Mouse (Mus musculus): ENCODE measurements around the gene Ndel1. TPM values are rescaled to one million over a fixed set of nuclear protein-coding genes. Genes with fewer than 3 reads are reported as not detected.

The Ndel1 gene
- polyA plus RNA-seq, 1 experiment from 2014 or later, result 70.6 TPM

- peak overlapping the region; percentile 7; the same call in 1 of the 2 replicates for H3K9ac ChIP-seq (ENCODE audit: low read depth, low read length)
- no peak overlapping the region for H3K27ac ChIP-seq (ENCODE audit: low read depth, low read length)
- no peak overlapping the region for H3K4me3 ChIP-seq (ENCODE audit: low read length)
- H3K4me2 ChIP-seq (replicated peaks; ENCODE audit: low read depth, low read length), result no peak overlapping the region
- WGBS, result 86% methylated on average over 6 of the region's 6 CpGs
- H3K36me3 ChIP-seq (ENCODE audit: control insufficient read depth, insufficient read depth, low read length), result peaks cover 13% of the 10 kb centered on the region
- no peak for ATAC-seq (ENCODE audit: low FRiP score, low TSS enrichment)
- peaks cover 5% of the 10 kb centered on the region; the same call in 1 of the 2 replicates for H3K4me1 ChIP-seq (ENCODE audit: control insufficient read depth, insufficient read depth, low read length)
- no peaks in the 10 kb centered on the region for H3K9me3 ChIP-seq (ENCODE audit: control insufficient read depth, low read length)
- no peaks in the 10 kb centered on the region for H3K27me3 ChIP-seq (ENCODE audit: control insufficient read depth, insufficient read depth, low read length)
Observed at GRCm38 (mm10) chr11:68898790-68899189, 27.1 kb upstream of the Ndel1 start.

GRCm38 (mm10) chr11:68897838-68898237 lies 26.2 kb upstream of the Ndel1 start:
- Histone ChIP-seq H3K4me2 (replicated peaks; ENCODE audit: low read depth, low read length) (no peak overlapping the region), H3K27ac (ENCODE audit: low read depth, low read length) (no peak overlapping the region), H3K4me3 (ENCODE audit: low read length) (no peak overlapping the region), H3K9me3 (ENCODE audit: control insufficient read depth, low read length) (no peaks in the 10 kb centered on the region), H3K36me3 (ENCODE audit: control insufficient read depth, insufficient read depth, low read length) (peaks cover 3% of the 10 kb centered on the region), H3K4me1 (ENCODE audit: control insufficient read depth, insufficient read depth, low read length) (no peaks in the 10 kb centered on the region; the same call in 1 of the 2 replicates), H3K9ac (ENCODE audit: low read depth, low read length) (no peak overlapping the region), H3K27me3 (ENCODE audit: control insufficient read depth, insufficient read depth, low read length) (no peaks in the 10 kb centered on the region)
- WGBS, result 69% methylated on average over 6 of the region's 6 CpGs
- ATAC-seq (ENCODE audit: low FRiP score, low TSS enrichment), result no peak

- no peak overlapping the region for H3K9ac ChIP-seq (ENCODE audit: low read depth, low read length)
- H3K4me3 ChIP-seq (ENCODE audit: low read length), result no peak overlapping the region
- no peak overlapping the region for H3K4me2 ChIP-seq (replicated peaks; ENCODE audit: low read depth, low read length)
- 51% methylated on average over 4 of the region's 4 CpGs for WGBS
- H3K4me1 ChIP-seq (ENCODE audit: control insufficient read depth, insufficient read depth, low read length), result no peaks in the 10 kb centered on the region
- no peaks in the 10 kb centered on the region for H3K9me3 ChIP-seq (ENCODE audit: control insufficient read depth, low read length)
- no peak overlapping the region for H3K27ac ChIP-seq (ENCODE audit: low read depth, low read length)
- ATAC-seq (ENCODE audit: low FRiP score, low TSS enrichment), result no peak
- H3K27me3 ChIP-seq (ENCODE audit: control insufficient read depth, insufficient read depth, low read length), result no peaks in the 10 kb centered on the region
- no peaks in the 10 kb centered on the region for H3K36me3 ChIP-seq (ENCODE audit: control insufficient read depth, insufficient read depth, low read length)
Observed at GRCm38 (mm10) chr11:68897120-68897519, 25.5 kb upstream of the Ndel1 start.

GRCm38 (mm10) chr11:68896247-68896646 lies 24.6 kb upstream of the Ndel1 start:
- Histone ChIP-seq H3K9ac (ENCODE audit: low read depth, low read length) (no peak overlapping the region), H3K27me3 (ENCODE audit: control insufficient read depth, insufficient read depth, low read length) (no peaks in the 10 kb centered on the region), H3K4me2 (replicated peaks; ENCODE audit: low read depth, low read length) (no peak overlapping the region), H3K9me3 (ENCODE audit: control insufficient read depth, low read length) (no peaks in the 10 kb centered on the region), H3K36me3 (ENCODE audit: control insufficient read depth, insufficient read depth, low read length) (no peaks in the 10 kb centered on the region), H3K27ac (ENCODE audit: low read depth, low read length) (no peak overlapping the region), H3K4me1 (ENCODE audit: control insufficient read depth, insufficient read depth, low read length) (no peaks in the 10 kb centered on the region), H3K4me3 (ENCODE audit: low read length) (no peak overlapping the region)
- no peak for ATAC-seq (ENCODE audit: low FRiP score, low TSS enrichment)
- 95% methylated on average over 5 of the region's 5 CpGs for WGBS

GRCm38 (mm10) chr11:68893911-68894464 lies 22.3 kb upstream of the Ndel1 start:
- Histone ChIP-seq H3K27me3 (ENCODE audit: control insufficient read depth, insufficient read depth, low read length) (no peaks in the 10 kb centered on the region), H3K4me1 (ENCODE audit: control insufficient read depth, insufficient read depth, low read length) (no peaks in the 10 kb centered on the region), H3K27ac (ENCODE audit: low read depth, low read length) (no peak overlapping the region), H3K36me3 (ENCODE audit: control insufficient read depth, insufficient read depth, low read length) (no peaks in the 10 kb centered on the region), H3K9me3 (ENCODE audit: control insufficient read depth, low read length) (no peaks in the 10 kb centered on the region), H3K4me2 (replicated peaks; ENCODE audit: low read depth, low read length) (no peak overlapping the region), H3K9ac (ENCODE audit: low read depth, low read length) (no peak overlapping the region), H3K4me3 (ENCODE audit: low read length) (no peak overlapping the region)
- no peak for ATAC-seq (ENCODE audit: low FRiP score, low TSS enrichment)
- WGBS, result 68% methylated on average over 12 of the region's 12 CpGs

GRCm38 (mm10) chr11:68892233-68892832 lies 20.7 kb upstream of the Ndel1 start:
- 72% methylated on average over 13 of the region's 15 CpGs for whole genome bisulfite sequencing
- Histone ChIP-seq H3K27me3 (ENCODE audit: control insufficient read depth, insufficient read depth, low read length) (no peaks in the 10 kb centered on the region), H3K9me3 (ENCODE audit: control insufficient read depth, low read length) (no peaks in the 10 kb centered on the region), H3K4me2 (replicated peaks; ENCODE audit: low read depth, low read length) (no peak overlapping the region), H3K36me3 (ENCODE audit: control insufficient read depth, insufficient read depth, low read length) (no peaks in the 10 kb centered on the region), H3K27ac (ENCODE audit: low read depth, low read length) (no peak overlapping the region), H3K4me1 (ENCODE audit: control insufficient read depth, insufficient read depth, low read length) (no peaks in the 10 kb centered on the region), H3K4me3 (ENCODE audit: low read length) (no peak overlapping the region), H3K9ac (ENCODE audit: low read depth, low read length) (peak overlapping the region; percentile 23; the same call in 1 of the 2 replicates)
- no peak for ATAC-seq (ENCODE audit: low FRiP score, low TSS enrichment)

- H3K4me3 ChIP-seq (ENCODE audit: low read length), result no peak overlapping the region
- 81% methylated on average over 5 of the region's 5 CpGs for WGBS
- no peaks in the 10 kb centered on the region for H3K9me3 ChIP-seq (ENCODE audit: control insufficient read depth, low read length)
- H3K27me3 ChIP-seq (ENCODE audit: control insufficient read depth, insufficient read depth, low read length), result no peaks in the 10 kb centered on the region
- H3K27ac ChIP-seq (ENCODE audit: low read depth, low read length), result no peak overlapping the region
- H3K4me1 ChIP-seq (ENCODE audit: control insufficient read depth, insufficient read depth, low read length), result no peaks in the 10 kb centered on the region
- no peak overlapping the region for H3K9ac ChIP-seq (ENCODE audit: low read depth, low read length)
- H3K4me2 ChIP-seq (replicated peaks; ENCODE audit: low read depth, low read length), result no peak overlapping the region
- ATAC-seq (ENCODE audit: low FRiP score, low TSS enrichment), result no peak
- H3K36me3 ChIP-seq (ENCODE audit: control insufficient read depth, insufficient read depth, low read length), result no peaks in the 10 kb centered on the region
Observed at GRCm38 (mm10) chr11:68891823-68892222, 20.2 kb upstream of the Ndel1 start.

GRCm38 (mm10) chr11:68890625-68891024 lies 19.0 kb upstream of the Ndel1 start:
- no peak overlapping the region for H3K27ac ChIP-seq (ENCODE audit: low read depth, low read length)
- WGBS, result 41% methylated on average over 2 of the region's 2 CpGs
- H3K4me1 ChIP-seq (ENCODE audit: control insufficient read depth, insufficient read depth, low read length), result no peaks in the 10 kb centered on the region
- no peak overlapping the region for H3K4me2 ChIP-seq (replicated peaks; ENCODE audit: low read depth, low read length)
- ATAC-seq (ENCODE audit: low FRiP score, low TSS enrichment), result no peak
- no peaks in the 10 kb centered on the region for H3K9me3 ChIP-seq (ENCODE audit: control insufficient read depth, low read length)
- no peak overlapping the region for H3K4me3 ChIP-seq (ENCODE audit: low read length)
- H3K27me3 ChIP-seq (ENCODE audit: control insufficient read depth, insufficient read depth, low read length), result no peaks in the 10 kb centered on the region
- no peak overlapping the region for H3K9ac ChIP-seq (ENCODE audit: low read depth, low read length)
- no peaks in the 10 kb centered on the region for H3K36me3 ChIP-seq (ENCODE audit: control insufficient read depth, insufficient read depth, low read length)

- 63% methylated on average over 2 of the region's 2 CpGs for WGBS
- no peaks in the 10 kb centered on the region for H3K36me3 ChIP-seq (ENCODE audit: control insufficient read depth, insufficient read depth, low read length)
- H3K9ac ChIP-seq (ENCODE audit: low read depth, low read length), result no peak overlapping the region
- no peak overlapping the region for H3K4me3 ChIP-seq (ENCODE audit: low read length)
- no peak for ATAC-seq (ENCODE audit: low FRiP score, low TSS enrichment)
- H3K27me3 ChIP-seq (ENCODE audit: control insufficient read depth, insufficient read depth, low read length), result no peaks in the 10 kb centered on the region
- H3K27ac ChIP-seq (ENCODE audit: low read depth, low read length), result no peak overlapping the region
- no peaks in the 10 kb centered on the region for H3K9me3 ChIP-seq (ENCODE audit: control insufficient read depth, low read length)
- H3K4me1 ChIP-seq (ENCODE audit: control insufficient read depth, insufficient read depth, low read length), result no peaks in the 10 kb centered on the region
- H3K4me2 ChIP-seq (replicated peaks; ENCODE audit: low read depth, low read length), result no peak overlapping the region
Observed at GRCm38 (mm10) chr11:68888653-68889052, 17.0 kb upstream of the Ndel1 start.
